Mouse (Mus musculus) limb, embryonic 15.5 days (tissue): ENCODE measurements at regions not wholly inside any gene's neighbourhood (a gene's known extent, or its start where the extent isn't known, plus 50 kb on each side); places are given as distances from the start of the nearest gene placed in this dataset.

Experiments used
- ATAC-seq: fragments of 200-750 bp; cut with Nextera tagmentation; 2 replicates; pipeline ENCODE4 v1.8.0; 2017; ENCODE audit warnings: low read depth, moderate TSS enrichment; ENCODE audit not compliant: insufficient number of reproducible peaks, low FRiP score, low TSS enrichment
- H3K27ac ChIP-seq: fragments of 300-500 bp; sonication (generic); 2 replicates; pipeline ENCODE4 v1.5.1; 2015; ENCODE audit warnings: moderate library complexity, mild to moderate bottlenecking, inconsistent platforms
- H3K27me3 ChIP-seq: fragments of 300-500 bp; sonication (generic); 2 replicates; pipeline ENCODE4 v1.6.1; 2015; ENCODE audit warnings: inconsistent platforms
- H3K36me3 ChIP-seq: fragments of 300-500 bp; sonication (generic); 2 replicates; pipeline ENCODE4 v1.6.1; 2015; ENCODE audit warnings: inconsistent platforms
- H3K4me1 ChIP-seq: fragments of 300-500 bp; sonication (generic); 2 replicates; pipeline ENCODE4 v1.6.1; 2015; ENCODE audit warnings: inconsistent platforms
- H3K4me2 ChIP-seq: fragments of 300-500 bp; sonication (generic); 2 replicates; pipeline ENCODE4 v1.6.1; 2015; ENCODE audit warnings: mild to moderate bottlenecking, inconsistent platforms
- H3K4me3 ChIP-seq: fragments of 300-500 bp; sonication (generic); 2 replicates; pipeline ENCODE4 v1.5.1; 2015; ENCODE audit warnings: mild to moderate bottlenecking, inconsistent platforms
- H3K9ac ChIP-seq: fragments of 300-500 bp; sonication (generic); 2 replicates; pipeline ENCODE4 v1.6.1; 2015; ENCODE audit warnings: inconsistent platforms
- H3K9me3 ChIP-seq: fragments of 300-500 bp; sonication (generic); 2 replicates; pipeline ENCODE4 v1.6.1; 2016; ENCODE audit warnings: inconsistent platforms
- WGBS: fragments of 180-500 bp; shearing (Covaris S2); methylation state at CpG from one replicate; pipeline ENCODE4 v1.1.7; 2015; 5-methylcytosine and 5-hydroxymethylcytosine counted together

- no peak overlapping the region for H3K4me2 ChIP-seq
- 28% methylated on average over 1 of the region's 1 CpGs for WGBS
- ATAC-seq, result no peak
- no peak overlapping the region for H3K4me3 ChIP-seq
- no peaks in the 10 kb centered on the region for H3K27me3 ChIP-seq
- H3K9ac ChIP-seq, result no peak overlapping the region
- H3K9me3 ChIP-seq, result no peaks in the 10 kb centered on the region
- H3K36me3 ChIP-seq, result no peaks in the 10 kb centered on the region
- H3K4me1 ChIP-seq, result peaks cover 5% of the 10 kb centered on the region; the same call in 1 of the 2 replicates
- no peak overlapping the region for H3K27ac ChIP-seq
Observed at GRCm38 (mm10) chr6:140263920-140264319, 159.9 kb upstream of the Plekha5 start.

- H3K4me3 ChIP-seq, result no peak overlapping the region
- no peak overlapping the region for H3K4me2 ChIP-seq
- H3K9ac ChIP-seq, result no peak overlapping the region
- H3K9me3 ChIP-seq, result no peaks in the 10 kb centered on the region
- no peak for ATAC-seq
- H3K4me1 ChIP-seq, result no peaks in the 10 kb centered on the region
- no peak overlapping the region for H3K27ac ChIP-seq
- H3K27me3 ChIP-seq, result no peaks in the 10 kb centered on the region
- WGBS, result 96% methylated on average over 1 of the region's 1 CpGs
- no peaks in the 10 kb centered on the region for H3K36me3 ChIP-seq
Observed at GRCm38 (mm10) chr6:140261813-140262212, 162.0 kb upstream of the Plekha5 start.

DNA sequence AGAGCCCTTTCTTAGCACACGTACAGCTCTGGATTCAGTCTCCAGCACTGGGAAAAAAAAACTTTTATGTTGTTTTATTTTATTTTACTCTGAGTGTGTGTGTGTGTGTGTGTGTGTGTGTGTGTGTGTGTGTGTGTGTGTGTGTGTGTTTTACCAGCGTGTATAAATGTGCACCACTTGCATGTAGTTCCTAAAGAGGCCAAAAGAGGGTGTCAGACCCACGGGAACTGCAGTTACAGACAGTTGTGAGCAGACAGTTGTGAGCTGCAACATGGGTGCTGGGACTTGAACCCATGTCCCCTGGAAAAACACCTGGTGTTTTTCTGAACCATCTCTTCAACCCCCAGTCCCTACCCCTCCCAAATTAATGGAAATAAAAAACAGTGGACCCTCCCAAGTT lies 165.1 kb upstream of the Plekha5 start:
- H3K4me3 ChIP-seq, result no peak overlapping the region
- H3K4me1 ChIP-seq, result no peaks in the 10 kb centered on the region
- H3K9ac ChIP-seq, result no peak overlapping the region
- no peaks in the 10 kb centered on the region for H3K9me3 ChIP-seq
- no peak overlapping the region for H3K4me2 ChIP-seq
- H3K36me3 ChIP-seq, result no peaks in the 10 kb centered on the region
- H3K27me3 ChIP-seq, result no peaks in the 10 kb centered on the region
- no peak overlapping the region for H3K27ac ChIP-seq
- ATAC-seq, result no peak
- WGBS, result 72% methylated on average over 3 of the region's 3 CpGs

DNA sequence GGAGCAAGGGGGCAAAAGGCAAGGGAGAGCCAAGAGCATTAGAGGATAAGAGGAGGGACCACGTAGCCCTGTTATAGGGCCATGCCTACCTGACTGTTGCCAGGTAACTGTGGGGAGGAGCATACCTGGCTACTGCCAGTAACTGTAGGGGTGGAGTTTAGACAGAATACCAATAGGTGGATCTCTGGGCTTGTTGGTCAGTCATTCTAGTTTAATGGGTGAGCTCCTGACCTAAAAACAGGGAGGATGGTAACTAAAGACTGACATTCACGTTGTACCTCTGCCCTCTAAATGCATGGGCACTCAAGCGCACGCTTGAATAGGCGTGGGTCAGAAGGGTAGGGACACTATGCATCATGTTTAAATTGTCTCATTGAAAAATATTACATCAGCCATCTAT lies 165.8 kb upstream of the Plekha5 start:
- no peaks in the 10 kb centered on the region for H3K27me3 ChIP-seq
- H3K4me1 ChIP-seq, result no peaks in the 10 kb centered on the region
- no peak overlapping the region for H3K4me2 ChIP-seq
- no peak overlapping the region for H3K9ac ChIP-seq
- no peaks in the 10 kb centered on the region for H3K36me3 ChIP-seq
- 85% methylated on average over 5 of the region's 5 CpGs for WGBS
- no peak for ATAC-seq
- no peaks in the 10 kb centered on the region for H3K9me3 ChIP-seq
- no peak overlapping the region for H3K27ac ChIP-seq
- H3K4me3 ChIP-seq, result no peak overlapping the region

GRCm38 (mm10) chr6:140251527-140251926 lies 172.3 kb upstream of the Plekha5 start:
- H3K27me3 ChIP-seq, result no peaks in the 10 kb centered on the region
- no peak overlapping the region for H3K4me2 ChIP-seq
- no peaks in the 10 kb centered on the region for H3K36me3 ChIP-seq
- no peak overlapping the region for H3K9ac ChIP-seq
- H3K4me3 ChIP-seq, result no peak overlapping the region
- H3K4me1 ChIP-seq, result no peaks in the 10 kb centered on the region
- 79% methylated on average over 4 of the region's 4 CpGs for WGBS
- no peak overlapping the region for H3K27ac ChIP-seq
- H3K9me3 ChIP-seq, result no peaks in the 10 kb centered on the region
- ATAC-seq, result no peak

GRCm38 (mm10) chr6:140243411-140244151 lies 180.3 kb upstream of the Plekha5 start:
- H3K27ac ChIP-seq, result no peak overlapping the region
- no peak for ATAC-seq
- no peak overlapping the region for H3K4me2 ChIP-seq
- no peaks in the 10 kb centered on the region for H3K27me3 ChIP-seq
- no peak overlapping the region for H3K4me3 ChIP-seq
- peaks cover 3% of the 10 kb centered on the region; the same call in 1 of the 2 replicates for H3K4me1 ChIP-seq
- H3K36me3 ChIP-seq, result no peaks in the 10 kb centered on the region
- 54% methylated on average over 8 of the region's 8 CpGs for WGBS
- H3K9me3 ChIP-seq, result no peaks in the 10 kb centered on the region
- H3K9ac ChIP-seq, result no peak overlapping the region

DNA sequence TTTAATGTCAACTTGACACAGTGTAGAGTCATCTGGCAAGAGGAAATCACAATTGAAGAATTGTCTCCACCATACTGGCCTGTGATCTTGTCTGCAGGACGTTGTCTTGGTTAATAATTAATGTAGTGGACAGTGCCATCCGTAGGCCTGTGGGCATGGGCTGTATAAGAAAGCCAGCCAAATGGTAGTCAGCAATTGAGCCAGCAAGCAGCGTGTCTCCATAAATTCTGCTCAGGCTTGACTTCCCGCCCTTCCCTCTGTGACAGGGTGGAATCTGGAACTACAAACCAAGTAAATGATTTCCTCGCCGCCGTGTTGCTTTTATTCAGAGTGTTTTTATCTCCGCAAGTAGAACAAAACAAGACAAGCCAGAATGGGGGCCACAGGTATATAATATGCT lies 184.5 kb upstream of the Plekha5 start:
- Histone ChIP-seq H3K4me3 (no peak overlapping the region), H3K36me3 (no peaks in the 10 kb centered on the region)
- 78% methylated on average over 8 of the region's 8 CpGs for WGBS

GRCm38 (mm10) chr6:140231537-140231936 lies 190.3 kb upstream of the Plcz1 start:
- no peak overlapping the region for H3K4me3 ChIP-seq
- no peak overlapping the region for H3K9ac ChIP-seq
- no peaks in the 10 kb centered on the region for H3K9me3 ChIP-seq
- no peak overlapping the region for H3K4me2 ChIP-seq
- no peak overlapping the region for H3K27ac ChIP-seq
- 0 out of 2 replicates have a peak, but pooled peaks cover 3% of the 10 kb centered on the region for H3K4me1 ChIP-seq
- no peak for ATAC-seq
- H3K36me3 ChIP-seq, result no peaks in the 10 kb centered on the region
- 95% methylated on average over 4 of the region's 4 CpGs for WGBS
- H3K27me3 ChIP-seq, result no peaks in the 10 kb centered on the region

More for the DNA sequence above, 184.5 kb upstream of the Plekha5 start:
- H3K9me3 ChIP-seq, result no peaks in the 10 kb centered on the region
- H3K4me1 ChIP-seq, result peaks cover 3% of the 10 kb centered on the region; the same call in 1 of the 2 replicates
- ATAC-seq, result no peak
- no peaks in the 10 kb centered on the region for H3K27me3 ChIP-seq
- no peak overlapping the region for H3K4me2 ChIP-seq
- no peak overlapping the region for H3K27ac ChIP-seq
- no peak overlapping the region for H3K9ac ChIP-seq

GRCm38 (mm10) chr6:140229295-140229694 lies 188.0 kb upstream of the Plcz1 start:
- H3K9me3 ChIP-seq, result no peaks in the 10 kb centered on the region
- H3K36me3 ChIP-seq, result no peaks in the 10 kb centered on the region
- no peak overlapping the region for H3K9ac ChIP-seq
- no peak overlapping the region for H3K27ac ChIP-seq
- H3K27me3 ChIP-seq, result no peaks in the 10 kb centered on the region
- 52% methylated on average over 9 of the region's 9 CpGs for WGBS
- H3K4me3 ChIP-seq, result no peak overlapping the region
- 0 out of 2 replicates have a peak, but pooled peaks cover 3% of the 10 kb centered on the region for H3K4me1 ChIP-seq
- no peak for ATAC-seq
- H3K4me2 ChIP-seq, result no peak overlapping the region

DNA sequence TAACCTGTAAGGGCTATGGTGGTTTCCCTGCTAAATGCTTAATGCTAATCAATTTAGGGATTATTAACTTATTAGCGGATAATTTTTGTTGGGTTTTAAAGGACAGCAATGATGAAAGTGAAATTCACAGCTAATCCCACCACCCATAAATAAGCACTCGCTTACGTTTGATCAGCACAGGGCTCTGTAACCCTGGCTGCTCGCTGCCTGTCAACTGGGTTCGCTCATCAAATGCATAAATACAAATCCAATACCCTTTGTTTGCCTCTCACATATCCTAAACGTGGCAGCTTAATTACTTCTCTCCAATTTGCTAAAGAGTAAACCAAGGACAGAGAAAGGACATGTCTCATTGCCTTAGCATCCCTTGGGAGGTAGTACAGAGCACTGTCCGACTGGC lies 187.5 kb upstream of the Plcz1 start:
- Histone ChIP-seq H3K4me3 (no peak overlapping the region), H3K9ac (no peak overlapping the region), H3K4me2 (no peak overlapping the region), H3K27ac (no peak overlapping the region), H3K36me3 (no peaks in the 10 kb centered on the region), H3K27me3 (no peaks in the 10 kb centered on the region), H3K4me1 (0 out of 2 replicates have a peak, but pooled peaks cover 3% of the 10 kb centered on the region), H3K9me3 (no peaks in the 10 kb centered on the region)
- 66% methylated on average over 7 of the region's 7 CpGs for WGBS
- no peak for ATAC-seq

- Histone ChIP-seq H3K4me1 (no peaks in the 10 kb centered on the region), H3K9ac (no peak overlapping the region), H3K27ac (no peak overlapping the region), H3K9me3 (no peaks in the 10 kb centered on the region), H3K27me3 (no peaks in the 10 kb centered on the region), H3K4me2 (no peak overlapping the region), H3K36me3 (no peaks in the 10 kb centered on the region), H3K4me3 (no peak overlapping the region)
- no peak for ATAC-seq
- WGBS, result 71% methylated on average over 1 of the region's 1 CpGs
Observed at GRCm38 (mm10) chr6:140222534-140223324, 181.5 kb upstream of the Plcz1 start.

DNA sequence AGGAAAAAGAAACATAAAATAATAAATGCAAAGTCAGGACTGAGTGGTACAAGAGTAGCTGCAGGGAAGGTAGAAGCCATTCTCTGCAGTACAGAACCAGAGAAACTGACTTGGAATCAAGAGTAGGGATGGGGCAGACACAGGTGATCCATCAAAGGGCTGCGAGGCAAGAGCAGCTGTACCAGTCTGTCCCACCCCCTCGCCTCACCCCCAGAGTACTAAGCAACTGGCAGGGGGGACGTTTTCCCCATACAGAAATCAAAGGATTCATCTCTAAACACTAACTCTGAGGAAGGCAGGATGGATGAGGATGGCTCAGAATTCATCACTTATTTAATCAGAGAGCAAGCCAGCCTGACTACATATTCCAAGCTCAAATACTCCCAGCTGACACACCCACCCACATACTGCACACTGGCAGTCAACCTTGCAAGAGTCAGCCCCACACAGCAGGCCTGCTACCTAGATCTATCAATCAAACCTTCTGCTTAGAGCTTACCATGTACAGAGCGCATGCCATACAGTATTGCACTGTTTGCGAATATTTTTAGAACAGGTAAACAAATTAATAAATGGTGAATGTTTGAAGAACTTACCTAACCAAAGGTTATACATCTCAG lies 180.5 kb upstream of the Plcz1 start:
- Histone ChIP-seq H3K9me3 (no peaks in the 10 kb centered on the region), H3K4me2 (no peak overlapping the region), H3K4me1 (no peaks in the 10 kb centered on the region), H3K9ac (no peak overlapping the region), H3K36me3 (no peaks in the 10 kb centered on the region), H3K27ac (no peak overlapping the region), H3K27me3 (no peaks in the 10 kb centered on the region), H3K4me3 (no peak overlapping the region)
- no peak for ATAC-seq
- 66% methylated on average over 5 of the region's 5 CpGs for WGBS
